Mouse (Mus musculus) spleen, adult 2 months (tissue): Measurements from ENCODE around the gene Nptxr. TPM values are rescaled to one million over a fixed set of nuclear protein-coding genes. Genes with fewer than 3 reads are reported as not detected.
"Not testable (repeated sequence)": the region's sequence is repeated elsewhere in the genome, so short reads cannot be mapped to it uniquely, and the experiment has no call there.

Experiments used
- DNase-seq, 2 experiments: peaks; one replicate each; pipeline versions ENCODE4 v3.0.0 to v3.0.0-alpha.2; 2012 to 2021; ENCODE audit warnings: low spot score in 2 of 2, low read depth in 1 of 2
- H3K27ac ChIP-seq: fragments of 200-500 bp; 2 replicates; pipeline ENCODE4 v1.5.1; 2012; ENCODE audit warnings: low read length, inconsistent platforms; ENCODE audit not compliant: insufficient read depth
- H3K27me3 ChIP-seq: fragments of 200-500 bp; 2 replicates; pipeline ENCODE4 v1.6.1; 2012; ENCODE audit warnings: mild to moderate bottlenecking, moderate library complexity, low read length, inconsistent platforms; ENCODE audit not compliant: control insufficient read depth, insufficient read depth
- H3K36me3 ChIP-seq: fragments of 200-500 bp; 2 replicates; pipeline ENCODE4 v1.6.1; 2012; ENCODE audit warnings: mild to moderate bottlenecking, low read length, inconsistent platforms; ENCODE audit not compliant: control insufficient read depth, insufficient read depth
- H3K4me1 ChIP-seq: fragments of 200-500 bp; 2 replicates; pipeline ENCODE4 v1.6.1; 2011; ENCODE audit warnings: inconsistent platforms; ENCODE audit not compliant: control insufficient read depth, insufficient read depth, insufficient read length
- H3K4me3 ChIP-seq: fragments of 200-500 bp; 2 replicates; pipeline ENCODE4 v1.5.1; 2011; ENCODE audit warnings: mild to moderate bottlenecking, inconsistent platforms; ENCODE audit not compliant: insufficient read depth, insufficient read length; ENCODE audit errors: extremely low read depth
- CTCF ChIP-seq: fragments of 200-500 bp; IDR thresholded peaks from 2 replicates; pipeline ENCODE4 v1.5.1; 2011; ENCODE audit warnings: mild to moderate bottlenecking, inconsistent platforms; ENCODE audit not compliant: insufficient read depth, insufficient read length, insufficient replicate concordance; ENCODE audit errors: extremely low read depth
- POLR2A ChIP-seq: fragments of 200-500 bp; IDR thresholded peaks from 2 replicates; pipeline ENCODE4 v1.6.1; 2011; ENCODE audit warnings: low read depth, low read length, inconsistent platforms
- WGBS: fragments of 180-500 bp; shearing (Covaris S2); methylation state at CpG from one replicate; pipeline ENCODE4 v1.1.7; 2018; 5-methylcytosine and 5-hydroxymethylcytosine counted together
- polyA plus RNA-seq: library from polyadenylated mRNA; depleted of rRNA; stranded (reverse); fragments of >200 nt; gene quantifications from 2 replicates; pipeline ENCODE4 v1.2.3, GENCODE M21; 2012

Gene Nptxr
- polyA plus RNA-seq, 1 experiment = 1.3 TPM

DNA sequence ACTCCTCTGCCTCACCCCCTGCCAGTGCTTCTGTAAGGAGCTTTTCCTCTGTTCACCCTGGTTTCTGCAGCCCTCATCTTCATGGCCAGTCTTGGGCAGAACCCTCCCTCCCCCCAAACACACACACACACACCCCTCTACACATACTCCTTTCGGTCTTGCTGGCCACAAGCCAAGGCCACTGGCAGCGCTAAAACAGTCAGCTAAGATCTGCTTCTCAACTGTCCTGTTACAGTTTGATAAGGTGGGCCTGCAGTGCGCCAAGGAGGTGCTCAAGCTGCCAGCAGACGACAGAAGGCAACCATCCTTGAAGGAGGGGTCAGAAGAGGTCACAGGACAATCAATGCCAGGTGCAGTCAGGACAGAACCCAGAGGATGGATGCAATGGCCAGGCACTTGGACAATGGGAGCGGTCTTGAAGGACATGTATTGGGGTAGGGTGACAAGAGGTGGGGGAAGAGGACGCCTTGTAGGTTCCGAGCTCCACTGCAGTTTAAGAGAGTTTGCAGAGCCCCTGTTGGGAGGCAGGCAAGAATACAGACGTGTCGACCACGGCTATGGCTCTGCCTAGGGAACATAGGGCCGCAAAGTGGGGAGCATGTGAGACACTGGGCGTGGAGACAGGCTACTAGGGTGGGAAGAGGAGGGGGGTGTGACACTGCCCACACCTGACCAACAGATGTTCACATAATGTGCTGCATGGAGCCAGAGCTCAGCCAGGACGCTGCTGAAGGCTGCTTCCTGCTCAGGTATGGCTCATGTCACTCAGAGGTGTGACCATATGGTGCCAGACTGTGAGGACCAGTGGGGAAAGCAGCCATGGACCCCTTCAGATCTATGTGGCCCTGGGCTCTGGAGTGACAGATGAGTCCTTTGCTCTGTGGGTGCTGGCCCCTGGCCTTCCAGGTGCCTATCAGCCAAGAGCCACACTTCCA is 18.0 kb upstream of the Nptxr start:
- DNase-seq = no peak
- Histone ChIP-seq H3K27ac (no peak overlapping the region), H3K36me3 (no peaks in the 10 kb centered on the region), H3K4me1 (no peaks in the 10 kb centered on the region), H3K4me3 (no peak overlapping the region), H3K27me3 (no peaks in the 10 kb centered on the region)
- 81% methylated on average over 13 of the region's 13 CpGs for WGBS
- no peak for TF ChIP-seq POLR2A
- no peak for TF ChIP-seq CTCF

DNA sequence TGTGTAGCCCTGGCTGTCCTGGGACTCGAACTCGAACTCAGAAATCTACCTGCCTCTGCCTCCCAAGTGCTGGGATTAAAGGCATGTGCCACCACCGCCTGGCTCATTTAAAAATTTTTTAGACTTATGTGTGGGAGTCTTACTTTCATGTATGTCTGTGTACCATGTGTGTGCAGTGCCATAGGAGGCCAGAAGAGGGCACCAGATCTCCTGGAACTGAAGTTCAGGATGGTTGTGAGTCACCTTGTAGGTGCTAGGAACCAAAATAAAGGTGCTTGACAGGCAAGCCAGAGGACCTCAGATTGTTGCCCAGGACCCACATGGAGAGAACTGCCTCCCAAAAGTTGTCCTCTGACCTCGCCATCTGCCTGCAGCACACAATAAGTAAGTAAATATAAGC is 13.8 kb upstream of the Nptxr start:
- Histone ChIP-seq H3K4me1 (no peaks in the 10 kb centered on the region), H3K27me3 (no peaks in the 10 kb centered on the region), H3K36me3 (no peaks in the 10 kb centered on the region), H3K27ac (no peak overlapping the region), H3K4me3 (no peak overlapping the region)
- 93% methylated on average over 4 of the region's 4 CpGs for WGBS
- DNase-seq = no peak
- TF ChIP-seq CTCF (no peak), POLR2A (no peak)

DNA sequence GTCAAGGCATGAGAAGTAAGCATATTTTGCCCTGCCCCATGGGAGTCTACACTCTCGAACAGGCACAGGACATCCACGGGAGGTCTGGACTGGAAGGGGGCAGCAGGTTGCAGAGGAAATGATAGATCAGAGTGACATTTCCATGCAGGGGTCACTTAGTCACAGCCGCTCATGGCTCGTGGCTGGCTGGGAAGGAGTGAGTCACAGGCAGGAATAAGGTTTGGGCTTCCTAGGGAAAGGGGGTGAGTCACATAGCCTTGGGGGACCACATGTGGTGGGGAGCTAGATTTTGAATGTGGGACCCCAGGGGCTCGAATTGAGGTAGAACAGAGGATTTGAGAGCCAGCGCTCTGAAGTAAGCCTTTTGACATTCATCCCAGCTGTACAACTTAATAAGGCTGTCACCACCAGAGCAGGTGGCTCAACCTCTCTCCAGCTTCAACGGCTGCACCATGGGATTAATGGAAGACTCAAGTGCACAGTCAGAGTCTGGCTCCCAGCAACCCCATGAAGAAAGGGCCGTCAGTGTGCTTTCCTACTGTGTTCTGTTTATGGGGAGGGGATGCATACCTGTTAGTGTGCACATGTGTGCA is 9.2 kb upstream of the Nptxr start:
- Histone ChIP-seq H3K36me3 (no peaks in the 10 kb centered on the region), H3K27me3 (no peaks in the 10 kb centered on the region), H3K4me3 (no peak overlapping the region), H3K4me1 (no peaks in the 10 kb centered on the region), H3K27ac (no peak overlapping the region)
- no peak for DNase-seq
- 48% methylated on average over 8 of the region's 8 CpGs for WGBS
- TF ChIP-seq CTCF = no peak
- TF ChIP-seq POLR2A = no peak

DNA sequence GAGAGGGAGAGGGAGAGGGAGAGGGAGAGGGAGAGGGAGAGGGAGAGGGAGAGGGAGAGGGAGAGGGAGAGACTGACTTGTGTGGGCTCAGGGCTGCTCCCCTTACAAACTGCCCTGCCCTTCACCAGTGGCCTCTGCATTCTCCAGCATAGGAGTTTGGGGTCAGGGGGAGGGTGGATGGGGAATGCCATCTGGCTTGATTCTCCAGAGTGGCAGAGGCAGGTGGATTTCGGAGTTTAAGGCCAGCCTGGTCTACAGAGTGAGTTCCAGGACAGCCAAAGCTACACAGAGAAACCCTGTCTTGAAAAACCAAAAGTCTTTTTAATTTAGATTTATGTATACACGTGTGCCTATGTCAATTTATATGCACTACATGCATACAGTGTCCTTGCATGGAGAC is 8.3 kb upstream of the Nptxr start:
- not testable (repeated sequence) for H3K4me3 ChIP-seq, H3K36me3 ChIP-seq, DNase-seq, H3K4me1 ChIP-seq, H3K27ac ChIP-seq, H3K27me3 ChIP-seq
- WGBS = 69% methylated on average over 2 of the region's 2 CpGs

DNA sequence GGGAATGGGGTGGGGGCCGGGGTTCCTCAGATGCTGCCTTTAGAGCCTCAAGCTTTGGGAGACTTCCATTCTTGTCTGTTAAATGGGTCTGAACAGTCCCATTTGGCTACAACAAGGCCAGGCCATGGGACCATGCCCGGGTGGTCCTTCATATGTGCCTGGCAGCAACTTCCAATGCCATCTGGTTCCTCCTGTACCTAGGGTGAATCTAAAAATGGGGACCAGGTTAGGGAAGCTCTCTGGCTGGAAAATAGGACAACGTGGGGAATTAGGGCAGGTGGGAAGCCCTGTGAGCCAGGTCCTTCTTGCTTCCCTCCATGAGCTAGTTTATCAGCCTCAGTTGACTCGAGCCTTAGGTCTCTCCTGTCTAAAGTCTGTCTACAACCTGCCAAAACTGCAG is 6.4 kb upstream of the Nptxr start:
- Histone ChIP-seq H3K27me3 (0 out of 2 replicates have a peak, but pooled peaks cover 1% of the 10 kb centered on the region), H3K27ac (no peak overlapping the region), H3K4me1 (no peaks in the 10 kb centered on the region), H3K4me3 (no peak overlapping the region), H3K36me3 (no peaks in the 10 kb centered on the region)
- WGBS = 79% methylated on average over 4 of the region's 4 CpGs
- DNase-seq = no peak
- TF ChIP-seq POLR2A = no peak
- no peak for TF ChIP-seq CTCF

DNA sequence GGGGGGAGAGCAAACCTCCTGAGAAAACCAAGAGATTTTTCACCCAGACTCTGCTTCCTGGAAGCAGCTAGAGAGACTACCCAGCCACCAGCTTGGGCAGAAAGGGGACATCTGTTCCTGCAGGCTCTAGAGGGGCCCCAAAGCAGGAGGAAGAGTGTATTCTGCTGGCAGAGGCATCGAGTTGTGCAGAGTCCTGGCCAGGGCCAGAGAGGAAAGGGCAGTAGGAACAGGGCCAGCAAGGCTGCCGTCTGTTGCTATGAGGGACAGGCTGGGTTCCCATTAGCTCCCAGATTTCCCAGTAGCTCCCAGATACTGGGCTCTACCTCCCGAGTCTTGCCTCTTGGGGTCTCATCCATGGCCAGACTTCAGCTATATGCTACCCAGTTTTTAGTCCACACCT is 5.5 kb upstream of the Nptxr start:
- TF ChIP-seq POLR2A = no peak
- TF ChIP-seq CTCF = no peak

DNA sequence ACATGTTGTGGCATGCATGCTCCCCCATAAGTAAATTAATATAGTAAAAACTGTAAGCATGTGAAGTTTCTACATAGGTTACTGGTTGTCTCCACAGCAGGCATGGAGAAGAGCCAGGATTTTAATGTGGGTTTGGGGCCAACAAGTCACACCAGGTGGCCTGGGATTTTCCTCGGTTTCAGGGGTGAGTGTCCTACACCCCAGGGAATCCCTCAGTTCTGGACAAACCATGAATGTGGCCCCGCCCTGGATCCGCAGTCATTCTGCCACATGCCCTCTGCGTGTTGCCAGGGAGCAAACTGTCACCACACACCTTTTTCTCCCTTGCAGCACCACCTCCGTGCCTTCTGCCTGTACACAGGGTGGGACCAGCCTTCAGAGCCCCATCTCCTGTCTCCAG is 4.1 kb upstream of the Nptxr start:
- peaks cover 14% of the 10 kb centered on the region for H3K27me3 ChIP-seq
- no peak for DNase-seq
- 63% methylated on average over 5 of the region's 5 CpGs for WGBS
- no peaks in the 10 kb centered on the region for H3K36me3 ChIP-seq
- no peak overlapping the region for H3K27ac ChIP-seq
- H3K4me1 ChIP-seq = peaks cover 8% of the 10 kb centered on the region
- TF ChIP-seq POLR2A (no peak), CTCF (no peak)
- H3K4me3 ChIP-seq = no peak overlapping the region

More for the DNA sequence above, 5.5 kb upstream of the Nptxr start:
- Histone ChIP-seq H3K27me3 (0 out of 2 replicates have a peak, but pooled peaks cover 1% of the 10 kb centered on the region), H3K4me3 (no peak overlapping the region), H3K36me3 (no peaks in the 10 kb centered on the region), H3K4me1 (no peaks in the 10 kb centered on the region), H3K27ac (no peak overlapping the region)
- WGBS = 64% methylated on average over 3 of the region's 3 CpGs
- no peak for DNase-seq
